Mouse (Mus musculus) bone marrow, adult 2 months (tissue): ENCODE results near the gene Ccdc66.

Experiments
- CTCF ChIP-seq: fragments of 200-500 bp; IDR thresholded peaks from 2 replicates; pipeline ENCODE4 v1.5.1; 2011; ENCODE audit warnings: low read length, control low read depth; ENCODE audit not compliant: control insufficient read depth, insufficient read depth
- POLR2A ChIP-seq: fragments of 200-500 bp; IDR thresholded peaks from 2 replicates; pipeline ENCODE4 v1.6.1; 2011; ENCODE audit warnings: low read depth, mild to moderate bottlenecking, control low read depth, low read length, borderline replicate concordance; ENCODE audit not compliant: control insufficient read depth

- TF ChIP-seq CTCF: no peak
- TF ChIP-seq POLR2A: peak; percentile 58; the same call in 1 of the 2 replicates
These were observed at the start of gene Ccdc66 for GRCm38 (mm10) chr14:27507894-27508643.
